Mouse (Mus musculus) myocyte (in vitro differentiated cells): ENCODE results near the gene Ndrg3.

ENCODE experiments used
- E2F4 ChIP-seq: IDR thresholded peaks from one replicate; pipeline ENCODE4 v1.6.1; 2011; ENCODE audit warnings: mild to moderate bottlenecking, control low read depth, moderate library complexity; ENCODE audit not compliant: insufficient read depth
- MYOG ChIP-seq, 3 experiments: IDR thresholded peaks; one replicate each; pipeline ENCODE4 v1.6.1; 2011; ENCODE audit warnings: control low read depth in 2 of 3, low read depth in 2 of 3, mild to moderate bottlenecking in 2 of 3; ENCODE audit not compliant: insufficient read length in 2 of 3, control insufficient read depth in 1 of 3, insufficient read depth in 1 of 3
- POLR2A ChIP-seq: IDR thresholded peaks from one replicate; pipeline ENCODE4 v1.6.1; 2011; ENCODE audit warnings: low read depth, mild to moderate bottlenecking, control low read depth, moderate library complexity; ENCODE audit not compliant: insufficient read length
- REST ChIP-seq: IDR thresholded peaks from one replicate; pipeline ENCODE4 v1.6.1; 2011; ENCODE audit warnings: mild to moderate bottlenecking, control low read depth, moderate library complexity; ENCODE audit not compliant: insufficient read depth, insufficient read length
- TCF12 ChIP-seq: IDR thresholded peaks from one replicate; pipeline ENCODE4 v1.6.1; 2011; ENCODE audit warnings: mild to moderate bottlenecking, control low read depth; ENCODE audit not compliant: poor library complexity, insufficient read depth, severe bottlenecking
- USF1 ChIP-seq: IDR thresholded peaks from one replicate; pipeline ENCODE4 v1.6.1; 2011; ENCODE audit warnings: low read depth, mild to moderate bottlenecking, control low read depth, moderate library complexity

- no peak for TF ChIP-seq TCF12
- no peak for TF ChIP-seq E2F4
- TF ChIP-seq MYOG (IDR thresholded peaks at IDR 0.05; ENCODE audit: control insufficient read depth in 1 of 3, insufficient read depth in 1 of 3, insufficient read length in 2 of 3, low read depth in 2 of 3), result no peak
- TF ChIP-seq POLR2A, result no peak
- TF ChIP-seq REST, result no peak
- no peak for TF ChIP-seq USF1
These were observed 35.5 kb upstream of the Ndrg3 start for GRCm38 (mm10) chr2:157027106-157028008.
